Mouse (Mus musculus) megakaryocyte-erythroid progenitor cell, adult 5-6 weeks (primary cell): ENCODE measurements around the gene Ly6g6e. TPM values are rescaled to one million over a fixed set of nuclear protein-coding genes. Genes with fewer than 3 reads are reported as not detected.
"Not testable (repeated sequence)": the region's sequence is repeated elsewhere in the genome, so short reads cannot be mapped to it uniquely, and the experiment has no call there.

Source experiments
- ATAC-seq: replicated peaks from 2 replicates; pipeline ENCODE4 v1.8.0; 2016; ENCODE audit warnings: mild to moderate bottlenecking, inconsistent platforms; ENCODE audit not compliant: severe bottlenecking, poor library complexity, low FRiP score, low TSS enrichment
- total RNA-seq, 2 experiments: library from RNA; stranded (forward) in 1 of 2; stranded (reverse) in 1 of 2; fragments of 200-1000, 215-1000 nt in 1 of 2; fragments of >200 nt in 1 of 2; fragmentation: Nextera tagmentation in 1 of 2; gene quantifications; 2 replicates each; pipeline ENCODE4 v1.2.3; 2014 to 2017

The Ly6g6e gene
- total RNA-seq (2014; fragmentation: Nextera tagmentation) (not detected in 2 replicates), total RNA-seq (2017) (not detected in 2 replicates)

GRCm38 (mm10) chr17:35076507-35077176 lies at the start of gene Ly6g6e:
Gene Ly6g6e (plus strand): TSS chr17:35076902.
- ATAC-seq: no peak

DNA sequence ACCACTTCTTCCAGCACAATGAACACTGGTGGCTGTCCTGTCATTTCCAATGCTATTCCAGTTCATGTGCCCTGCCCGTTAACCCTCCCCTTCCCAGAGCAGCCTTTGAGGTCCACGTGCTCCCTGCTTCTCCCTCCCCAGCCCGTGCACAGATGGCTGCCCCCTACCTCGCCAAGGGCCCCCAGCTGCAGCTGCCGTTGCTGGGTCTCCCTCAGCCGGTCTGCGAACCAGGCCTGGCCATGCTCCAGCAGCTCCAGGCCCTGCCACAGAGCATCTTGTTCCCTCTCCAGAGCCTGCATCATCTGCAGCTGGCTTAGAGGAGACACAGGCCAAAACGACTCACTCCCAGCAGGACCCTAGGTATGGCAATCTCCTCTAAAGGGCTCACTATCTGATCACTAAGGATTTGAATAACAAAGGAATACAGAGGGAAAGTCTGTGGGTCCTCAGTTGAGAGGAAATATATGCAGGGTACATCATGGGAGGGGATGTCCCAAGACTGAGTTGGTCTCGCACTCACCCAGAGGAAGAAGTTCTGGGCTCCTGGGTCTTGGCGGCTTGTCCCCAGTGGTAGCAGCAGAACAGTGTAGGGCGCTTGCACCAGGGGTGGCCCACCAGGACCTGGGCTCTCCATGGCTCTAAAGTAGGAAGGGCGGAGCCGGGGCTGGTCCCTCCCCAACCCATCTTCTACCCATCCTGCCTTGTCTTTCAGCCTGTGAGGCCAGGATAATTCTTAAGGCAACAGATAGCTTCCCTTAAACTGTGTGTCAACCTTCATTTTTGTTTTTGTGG lies 49.2 kb upstream of the Ly6g6e start, which contains the start of gene Sapcd1:
Sapcd1 (minus strand) TSS at position 740 of the 792 bp plus-strand sequence.
- ATAC-seq: 0 out of 2 replicates have a peak, but pooled peaks have one; percentile 15

DNA sequence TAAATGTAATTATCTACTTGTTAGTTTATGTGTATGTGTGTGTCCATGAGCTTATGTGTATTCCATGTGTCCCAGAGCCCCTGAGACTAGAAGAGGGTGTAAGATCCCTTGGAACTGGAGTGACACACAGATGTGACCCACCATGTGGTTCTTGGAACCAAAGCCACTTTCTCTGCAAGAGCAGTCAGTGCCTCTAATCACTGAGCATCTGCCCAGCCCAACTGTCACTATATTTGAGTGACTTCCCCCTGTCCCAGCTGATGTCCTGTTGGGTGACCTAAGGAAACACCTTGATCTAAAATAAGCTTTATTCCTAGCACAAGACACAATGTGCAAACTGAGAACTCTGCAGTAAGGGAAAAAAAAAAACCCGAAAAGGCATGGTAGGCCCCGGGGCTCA lies 48.4 kb upstream of the Ly6g6e start:
- ATAC-seq: no peak

DNA sequence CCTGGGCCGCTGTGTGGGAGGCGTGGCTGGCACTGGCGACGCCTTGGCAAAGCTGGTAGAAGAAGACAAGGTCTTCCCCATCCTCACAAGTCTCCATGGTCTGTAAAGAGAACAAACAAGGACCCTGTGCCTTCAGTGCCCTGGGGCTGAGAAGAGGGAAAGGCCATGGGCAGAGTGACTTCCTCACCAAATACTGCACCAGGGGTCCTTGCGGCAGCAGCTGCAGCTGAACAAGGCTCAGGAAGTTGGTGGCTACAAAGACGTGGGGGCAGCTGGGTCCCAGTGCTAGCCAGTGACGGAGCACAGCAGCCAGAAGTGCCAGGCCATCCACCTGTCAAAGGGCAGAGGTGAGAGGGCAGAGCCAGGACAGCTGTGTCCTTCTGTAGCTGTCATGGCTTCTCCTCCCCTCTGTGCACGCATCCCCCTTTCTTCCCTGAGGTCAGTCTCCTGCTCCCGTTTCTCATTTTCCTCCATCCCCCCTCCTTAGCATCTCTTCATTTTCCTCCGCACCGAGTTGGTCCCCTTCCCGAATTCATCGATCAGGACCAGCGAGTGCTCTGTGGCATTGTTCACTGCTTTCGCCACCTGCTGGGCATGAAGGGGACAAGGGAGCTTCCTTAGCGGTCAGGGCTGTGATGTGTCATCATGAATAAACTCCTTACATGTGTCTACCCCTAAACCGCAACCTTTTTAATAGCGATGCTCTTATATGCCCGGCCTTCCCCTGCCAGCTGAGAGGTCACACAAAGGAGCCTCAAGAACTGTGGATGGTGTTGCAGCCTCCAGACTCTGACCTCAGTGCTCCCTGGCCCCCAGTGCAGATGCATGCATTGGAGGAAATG lies 46.8 kb upstream of the Ly6g6e start:
- ATAC-seq: 0 out of 2 replicates have a peak, but pooled peaks have one; percentile 23

- ATAC-seq: no peak
Observed at GRCm38 (mm10) chr17:35031272-35031671, 45.4 kb upstream of the Ly6g6e start.

DNA sequence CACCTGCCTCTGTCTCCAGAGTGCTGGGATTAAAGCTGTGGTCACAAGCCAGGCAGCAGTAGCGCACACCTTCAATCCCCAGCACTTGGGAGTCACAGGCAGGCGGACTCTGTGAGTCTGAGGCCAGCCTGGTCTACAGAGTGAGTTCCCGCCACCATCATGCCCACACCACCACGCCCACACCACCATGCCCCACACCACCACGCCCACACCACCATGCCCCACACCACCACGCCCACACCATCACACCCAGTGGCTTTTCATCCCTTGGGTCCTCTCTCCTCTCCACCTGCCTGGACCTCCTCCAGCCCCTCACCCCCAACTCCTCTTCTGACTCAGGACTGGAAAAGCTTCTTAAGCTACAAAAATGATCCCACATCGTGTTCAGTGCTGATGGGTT lies 44.8 kb upstream of the Ly6g6e start:
- 0 out of 2 replicates have a peak, but pooled peaks have one; percentile 31 for ATAC-seq

DNA sequence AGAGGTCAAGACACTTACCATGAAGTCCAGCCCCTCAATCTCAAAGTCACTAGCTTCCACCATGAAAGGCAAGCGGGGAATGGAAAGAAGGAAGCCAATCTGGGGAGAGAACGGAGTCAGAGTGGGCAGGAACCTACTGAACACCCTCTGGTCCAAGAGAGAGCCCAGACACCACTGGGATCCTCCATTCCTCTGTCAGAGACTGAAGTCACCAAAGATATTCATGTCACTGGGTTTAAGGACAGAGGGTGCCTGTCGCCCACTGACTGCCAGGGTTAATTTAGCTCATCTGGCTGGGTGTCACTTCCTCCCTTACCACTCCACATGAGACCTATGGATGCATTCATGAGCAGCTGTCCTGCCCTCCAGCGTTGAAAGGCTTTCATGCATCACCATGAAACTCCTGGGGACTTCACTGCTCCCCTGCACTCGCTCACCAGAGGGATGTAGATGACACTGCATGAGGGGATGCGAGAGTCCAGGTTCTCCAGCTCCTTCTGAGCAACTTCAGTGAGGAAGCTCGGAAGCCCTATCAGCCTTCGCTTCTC lies 44.3 kb upstream of the Ly6g6e start:
- ATAC-seq: no peak

DNA sequence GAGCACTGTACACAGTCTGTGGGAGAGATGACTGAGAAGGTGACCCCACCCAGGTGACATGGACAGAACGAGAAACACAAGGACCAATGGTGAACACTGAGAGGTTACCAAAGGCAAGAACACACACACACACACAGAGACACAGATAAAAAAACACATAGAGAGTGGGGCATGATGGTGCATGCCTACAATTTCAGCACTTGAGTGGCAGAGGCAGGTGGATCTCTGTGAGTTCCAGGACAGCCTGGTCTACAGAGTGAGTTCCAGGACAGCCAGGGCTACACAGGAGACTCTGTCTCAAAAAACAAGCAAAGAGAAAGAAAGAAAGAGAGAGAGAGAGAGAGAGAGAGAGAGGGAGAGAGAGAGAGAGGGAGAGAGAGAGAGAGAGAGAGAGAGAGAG lies 43.0 kb upstream of the Ly6g6e start:
- ATAC-seq: not testable (repeated sequence)

DNA sequence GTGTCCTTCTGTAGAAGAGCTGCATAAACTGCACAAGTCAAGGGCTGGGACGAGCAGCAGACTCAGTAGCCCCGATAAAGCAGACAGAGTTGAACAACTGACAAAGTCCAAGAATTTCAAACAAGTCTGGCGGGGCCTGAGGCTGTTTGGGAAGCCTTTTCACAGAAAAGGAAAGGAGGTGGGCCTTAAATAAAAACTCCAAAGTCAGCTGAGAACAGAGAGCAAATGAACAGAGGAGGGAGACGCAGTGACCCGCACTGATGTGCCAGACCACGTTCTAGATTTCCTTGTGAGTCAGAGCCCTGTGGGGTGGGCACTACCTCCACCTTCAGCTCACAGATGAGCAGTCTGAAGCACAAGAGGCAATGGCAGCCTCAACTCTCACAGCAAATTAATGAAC lies 41.8 kb upstream of the Ly6g6e start:
- no peak for ATAC-seq

DNA sequence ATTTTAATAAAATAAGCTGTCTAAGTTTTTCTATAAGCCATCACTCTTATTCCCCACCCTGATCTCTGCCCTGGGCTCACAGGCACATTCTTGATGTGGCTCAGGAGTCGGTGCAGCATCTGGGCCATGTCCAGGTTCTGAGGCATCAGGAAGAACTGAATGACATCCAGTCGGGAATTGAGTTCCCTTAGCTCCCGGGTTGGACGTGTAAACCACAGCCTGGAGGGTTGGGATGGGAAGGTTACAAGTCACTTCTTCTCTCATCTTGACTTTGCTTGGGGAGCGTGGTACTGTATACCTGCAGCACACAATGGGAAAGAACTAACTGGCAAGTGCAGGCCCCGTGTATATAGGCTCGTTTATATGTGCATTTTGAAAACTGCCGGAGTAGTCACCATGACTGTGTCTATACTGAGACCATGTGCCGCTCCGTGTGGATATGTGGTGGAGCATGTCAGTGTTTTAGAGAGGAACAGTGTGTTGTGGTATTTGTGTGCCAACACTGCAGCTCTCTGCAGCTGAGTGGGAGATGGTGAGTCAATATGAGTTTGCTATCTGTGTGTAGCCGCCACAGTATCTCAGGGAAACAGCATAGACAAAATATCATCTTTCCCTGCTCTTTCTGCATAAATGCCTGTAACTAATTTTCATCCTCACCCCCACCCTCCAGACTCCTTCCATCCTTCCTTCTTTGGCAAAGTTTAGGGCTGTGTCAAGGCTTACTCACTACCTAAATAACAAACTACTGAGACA lies 37.4 kb upstream of the Ly6g6e start:
- ATAC-seq: no peak

DNA sequence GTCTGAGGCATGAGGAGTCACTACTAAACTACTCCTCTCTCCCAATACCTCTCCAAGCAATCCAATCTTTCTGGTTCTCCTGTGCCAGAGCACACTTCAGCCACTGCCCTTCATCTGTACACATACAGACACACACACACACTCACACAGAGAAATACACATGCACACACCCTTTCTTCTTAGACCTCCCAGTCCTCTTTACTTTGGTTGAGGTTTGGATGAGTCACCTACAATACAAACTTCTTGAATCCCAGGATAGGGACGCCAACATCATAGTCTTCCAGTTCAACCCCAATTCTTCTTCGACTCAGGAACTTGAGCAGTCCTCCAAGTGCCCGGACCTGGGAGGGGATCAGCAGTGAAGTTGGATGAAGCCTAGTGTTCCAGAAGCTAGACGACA lies 32.9 kb upstream of the Ly6g6e start:
- no peak for ATAC-seq

DNA sequence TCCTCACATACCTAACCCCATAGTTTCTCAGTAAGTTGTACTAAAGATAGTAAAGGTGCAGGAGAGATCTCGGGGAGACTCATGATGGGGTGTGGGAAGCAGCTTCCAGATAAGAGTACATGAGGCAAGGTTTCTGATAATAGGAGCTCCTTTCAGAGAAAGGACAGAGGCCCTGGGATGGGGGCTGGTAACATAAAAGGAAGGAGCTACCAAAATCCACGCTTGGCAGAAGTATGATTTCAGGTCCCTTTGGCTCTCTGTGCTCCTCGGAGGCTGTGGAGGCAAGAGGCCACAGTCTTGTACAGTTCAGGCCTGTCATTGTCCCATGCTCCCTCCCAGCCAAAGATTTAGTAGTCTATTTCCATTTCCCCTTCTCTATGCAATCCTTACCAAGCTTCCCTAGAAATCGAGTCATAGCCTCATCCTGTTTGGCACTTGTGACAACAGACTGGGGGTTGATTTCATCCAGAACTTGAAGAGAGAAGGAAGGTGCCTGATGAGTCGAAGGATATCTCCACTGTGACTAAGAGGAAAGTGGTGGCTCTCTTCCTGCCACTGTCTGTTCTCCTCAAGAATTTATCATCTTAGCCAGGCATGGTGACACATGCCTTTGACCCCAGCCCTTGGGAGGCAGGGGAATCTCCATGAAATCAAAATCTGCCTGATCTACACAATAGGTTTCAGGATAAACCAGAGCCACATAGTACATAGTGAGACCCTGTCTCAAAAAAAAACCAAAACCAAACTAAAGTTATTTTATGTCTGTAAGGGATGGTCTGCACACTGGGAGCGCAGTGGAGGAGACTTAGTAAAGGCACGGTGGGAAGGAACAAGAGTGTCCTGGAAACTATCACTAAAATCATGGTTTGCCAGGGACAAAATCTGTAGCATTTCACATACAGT lies 31.5 kb upstream of the Ly6g6e start:
- no peak for ATAC-seq

DNA sequence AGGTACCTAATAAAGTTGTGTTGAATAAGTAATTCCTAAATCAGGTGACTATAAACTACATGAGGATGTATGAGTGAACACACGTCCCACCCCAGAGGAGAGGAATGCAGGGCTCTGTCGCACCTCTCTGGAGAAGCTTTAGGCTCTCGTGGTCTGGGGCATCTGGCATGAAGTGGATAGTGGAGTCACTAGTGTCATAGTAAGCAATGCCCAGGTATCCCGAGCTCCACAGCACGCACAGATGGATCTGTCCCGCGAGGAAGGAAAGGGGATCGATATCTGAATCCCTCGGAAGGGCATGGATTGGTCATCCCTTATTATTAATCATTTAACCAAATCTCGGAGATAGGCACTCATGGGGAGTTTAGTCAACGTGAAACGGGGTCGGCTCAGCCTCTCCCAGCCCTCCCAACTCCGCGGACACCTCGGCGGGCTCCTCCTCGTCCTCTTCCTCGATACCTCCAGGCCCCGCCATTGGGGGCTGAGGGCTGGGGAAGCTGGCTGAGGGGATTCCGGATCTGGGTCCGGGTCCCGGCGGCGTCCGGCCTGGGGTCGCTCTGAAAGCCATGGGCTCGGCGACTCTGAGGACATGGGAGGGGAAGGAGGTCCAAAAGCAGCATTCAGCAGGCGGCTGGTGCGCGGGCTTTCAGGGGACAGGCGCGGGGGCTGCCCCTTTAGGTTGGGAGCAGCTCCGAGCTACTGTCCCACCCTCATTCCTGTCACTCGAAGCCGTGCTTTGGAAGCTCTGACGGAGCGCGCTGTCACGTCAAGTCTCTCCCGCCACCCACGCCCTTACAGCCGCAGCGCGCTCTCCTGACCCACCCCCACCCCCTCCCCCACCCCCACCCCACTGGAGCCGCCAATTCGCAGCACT lies 30.7 kb upstream of the Ly6g6e start:
- ATAC-seq: peak; percentile 1; the same call in 1 of the 2 replicates

GRCm38 (mm10) chr17:35046681-35047455 lies 29.8 kb upstream of the Ly6g6e start, which contains the start of gene Msh5:
Gene Msh5 (minus strand): TSS chr17:35046745.
- ATAC-seq: peak; percentile 86

- ATAC-seq: no peak
Observed at GRCm38 (mm10) chr17:35047688-35048087, 29.0 kb upstream of the Ly6g6e start.
